Mouse (Mus musculus): ENCODE data around the gene Pcif1. TPM values are rescaled to one million over a fixed set of nuclear protein-coding genes. Genes with fewer than 3 reads are reported as not detected.

The Pcif1 gene
- total RNA-seq, 2 experiments from 2014 or later, result 40.6 to 46.1 TPM

DNA sequence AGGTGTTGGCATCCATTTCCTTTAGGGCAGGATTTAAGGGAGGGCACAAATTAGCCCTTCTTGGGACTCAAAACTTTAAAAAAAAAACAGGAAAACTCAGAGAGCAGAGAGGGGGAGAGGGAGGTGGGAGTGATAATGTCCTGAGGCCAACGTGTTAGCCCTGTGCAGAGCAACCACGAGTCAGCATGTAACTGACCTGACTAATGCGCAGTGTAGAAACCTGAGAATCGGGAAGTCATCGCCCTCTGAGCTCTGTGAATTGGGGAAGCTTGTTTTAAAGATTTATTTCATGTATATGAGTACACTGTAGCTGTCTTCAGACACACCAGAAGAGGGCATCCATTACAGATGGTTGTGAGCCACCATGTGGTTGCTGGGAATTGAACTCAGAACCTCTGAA lies 37.7 kb downstream of the Pcif1 start:
- DNase-seq (ENCODE audit: low spot score in 2 of 2), result no peak

DNA sequence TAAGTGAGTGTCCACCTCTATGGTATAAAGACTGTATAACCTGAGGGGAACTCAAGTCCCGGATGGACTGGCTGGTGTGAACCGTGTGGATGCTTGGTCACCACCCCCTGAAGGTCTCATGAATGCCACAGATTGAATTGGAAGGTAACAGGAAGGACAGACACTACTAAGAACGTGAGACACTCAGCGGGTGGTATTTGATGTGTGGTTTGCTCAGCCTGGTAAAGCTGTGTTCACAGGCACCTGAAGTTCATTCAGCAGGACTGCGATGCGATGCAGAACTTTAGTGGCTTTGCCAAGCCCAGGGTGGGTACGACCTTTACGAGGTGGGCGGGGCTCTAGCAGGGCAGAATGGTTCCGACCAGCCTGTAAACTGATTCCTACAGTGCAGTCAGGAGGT lies 38.3 kb downstream of the Pcif1 start:
- DNase-seq (ENCODE audit: low spot score in 2 of 2), result no peak

DNA sequence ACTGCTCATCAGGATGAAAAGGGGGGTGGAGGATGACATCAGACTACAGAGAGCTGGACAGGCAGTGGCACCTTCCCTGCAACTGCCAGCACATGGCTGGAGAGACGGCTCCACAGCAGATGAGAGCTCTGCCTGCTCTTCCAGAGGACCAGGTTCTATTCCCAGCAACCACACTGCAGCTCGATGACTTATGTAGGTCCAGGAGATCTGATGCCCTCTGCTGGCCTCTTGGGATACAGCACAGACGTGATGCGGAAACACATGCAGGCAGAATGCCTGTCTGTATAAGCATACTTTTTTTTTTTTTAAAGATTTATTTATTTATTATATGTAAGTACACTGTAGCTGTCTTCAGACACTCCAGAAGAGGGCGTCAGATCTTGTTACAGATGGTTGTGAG lies 39.2 kb downstream of the Pcif1 start:
- no peak for DNase-seq (ENCODE audit: low spot score in 2 of 2)

DNA sequence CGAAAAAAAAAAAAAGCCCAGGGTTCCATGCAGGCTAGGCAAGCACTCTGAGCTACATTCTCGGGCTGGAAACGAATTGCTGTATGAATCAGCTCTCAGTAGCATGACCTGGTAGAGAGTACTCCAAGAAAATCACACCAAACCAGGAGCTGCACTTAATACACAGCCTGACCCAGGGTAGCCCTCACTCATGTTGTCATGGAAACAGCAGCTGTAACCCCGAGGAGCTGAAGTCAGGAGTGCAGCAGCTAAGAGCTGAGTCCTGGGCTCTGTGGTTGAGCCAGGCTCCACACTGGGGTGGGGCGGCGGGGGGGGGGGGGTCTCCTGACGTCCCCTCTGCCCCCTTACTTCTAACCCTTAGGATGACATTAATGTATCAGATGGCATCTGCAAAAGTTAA lies 42.9 kb downstream of the Pcif1 start:
- DNase-seq (ENCODE audit: low spot score in 2 of 2), result no peak

DNA sequence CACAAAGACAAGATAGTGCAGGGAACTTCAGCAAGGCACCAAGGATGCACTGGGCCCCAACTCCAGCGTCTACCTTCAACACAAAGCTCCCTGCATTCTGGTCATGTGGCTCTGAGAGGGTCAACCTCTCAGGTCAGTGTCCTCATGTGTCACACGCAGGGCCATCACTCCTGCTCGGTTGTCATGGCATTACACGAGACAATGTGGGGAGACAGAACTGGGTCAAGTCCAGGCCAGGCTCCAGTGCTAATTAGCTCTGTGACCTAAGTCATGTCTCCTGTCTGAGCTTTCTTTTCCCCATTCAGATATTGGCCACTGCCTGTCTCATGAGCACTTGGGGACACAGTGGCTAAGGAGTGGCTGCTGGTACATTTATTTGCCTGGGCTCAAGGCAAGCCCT lies 44.2 kb downstream of the Pcif1 start:
- no peak for DNase-seq (ENCODE audit: low spot score in 2 of 2)

DNA sequence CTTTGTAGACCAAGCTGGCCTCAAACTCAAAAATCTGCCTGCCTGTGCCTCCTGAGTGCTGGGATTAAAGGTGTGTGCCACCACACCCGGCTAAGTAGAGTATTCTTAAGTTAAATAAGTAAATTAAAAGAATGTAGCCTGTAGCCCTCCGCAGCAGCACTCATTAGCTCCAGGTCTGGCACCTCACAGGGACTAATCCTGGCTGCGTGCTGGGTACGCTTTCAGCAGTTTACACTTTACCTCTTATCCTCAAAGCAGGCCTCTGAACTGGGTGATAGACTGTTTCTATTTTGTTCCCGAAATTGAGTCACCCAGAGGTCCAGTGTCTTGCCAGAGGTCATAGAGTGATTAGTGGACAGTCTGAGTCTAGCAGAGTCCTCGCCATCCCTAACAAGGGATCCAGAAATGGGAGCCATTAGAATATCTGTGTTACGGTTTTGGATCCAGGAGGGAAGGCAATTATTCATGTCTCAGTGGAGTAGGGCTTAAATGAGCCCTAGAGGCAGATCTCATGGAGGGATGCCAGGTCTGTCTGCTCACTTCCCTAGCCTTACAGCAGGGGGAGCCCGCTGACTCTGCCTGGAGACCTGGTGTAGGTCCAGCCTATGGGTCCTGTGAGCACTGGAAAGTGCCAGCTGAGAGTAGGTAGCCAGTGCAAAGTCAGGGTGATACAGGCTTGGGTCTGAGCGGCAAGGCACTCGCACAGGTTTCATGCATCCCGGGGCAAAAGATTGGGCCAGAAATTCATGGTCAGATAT lies 45.2 kb downstream of the Pcif1 start:
- DNase-seq (ENCODE audit: low spot score in 2 of 2), result peak; percentile 90 to 93

DNA sequence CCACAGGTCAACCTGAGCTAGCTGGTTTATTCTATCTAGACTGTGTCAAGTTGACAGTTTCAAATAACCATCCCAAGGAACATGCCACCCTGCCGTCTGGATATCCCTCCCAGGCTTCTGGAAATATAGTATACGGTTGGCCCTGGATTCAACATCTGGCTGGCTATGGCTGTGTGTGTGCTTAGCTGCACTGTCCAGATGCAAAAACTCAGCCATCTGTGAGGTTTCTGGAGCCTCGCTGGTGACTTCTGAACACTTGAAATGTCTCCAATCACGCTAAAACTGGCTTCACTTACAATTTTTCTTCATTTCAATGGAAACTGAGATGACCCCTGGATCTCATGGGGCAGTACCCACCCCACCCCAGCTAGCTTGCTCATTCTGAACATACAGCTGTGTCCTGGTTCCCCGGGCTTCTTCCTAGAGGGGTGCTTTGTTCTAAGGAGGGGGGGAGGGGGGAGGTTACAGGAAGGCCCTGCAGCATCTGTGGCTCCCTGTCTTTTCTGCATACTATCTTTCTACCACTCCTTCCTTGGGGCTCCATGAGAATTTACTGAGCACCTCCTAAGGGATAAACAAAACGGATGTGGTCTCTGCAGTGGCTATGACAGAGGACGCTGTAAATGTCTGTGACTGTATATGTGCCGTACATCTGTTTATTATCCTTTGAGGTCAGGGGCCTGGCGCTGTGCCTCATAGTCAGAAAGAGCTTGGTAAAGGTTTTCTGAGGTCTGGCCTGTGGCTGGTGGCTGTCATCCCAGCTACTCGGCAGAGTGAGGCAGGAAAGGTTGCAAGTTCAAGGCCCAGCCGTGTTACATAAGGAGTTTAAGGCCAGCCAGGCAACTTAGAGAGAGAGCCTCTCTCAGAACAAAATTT lies 51.8 kb downstream of the Pcif1 start:
- DNase-seq (ENCODE audit: low spot score in 2 of 2), result no peak

DNA sequence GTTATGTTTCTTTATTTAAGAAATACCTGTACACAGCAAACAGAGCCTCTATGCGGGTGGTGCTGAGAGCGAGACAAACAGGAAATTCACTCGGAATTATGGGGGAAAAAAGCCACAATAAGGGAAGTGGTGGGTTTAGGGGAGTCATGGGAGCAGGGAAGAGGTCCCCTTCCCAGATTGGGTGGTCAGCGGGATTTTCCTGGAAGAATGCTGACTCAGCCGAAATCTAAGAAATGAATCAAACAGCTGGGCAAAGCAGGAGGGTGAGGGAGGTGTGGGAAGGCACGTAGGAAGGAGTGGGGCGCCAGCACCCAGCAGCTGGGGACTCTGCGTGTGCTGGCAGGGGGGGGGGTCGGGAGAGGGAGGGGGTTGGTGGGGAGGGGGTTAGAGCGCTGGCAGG lies 54.4 kb downstream of the Pcif1 start:
- no peak for DNase-seq (ENCODE audit: low spot score in 2 of 2)

DNA sequence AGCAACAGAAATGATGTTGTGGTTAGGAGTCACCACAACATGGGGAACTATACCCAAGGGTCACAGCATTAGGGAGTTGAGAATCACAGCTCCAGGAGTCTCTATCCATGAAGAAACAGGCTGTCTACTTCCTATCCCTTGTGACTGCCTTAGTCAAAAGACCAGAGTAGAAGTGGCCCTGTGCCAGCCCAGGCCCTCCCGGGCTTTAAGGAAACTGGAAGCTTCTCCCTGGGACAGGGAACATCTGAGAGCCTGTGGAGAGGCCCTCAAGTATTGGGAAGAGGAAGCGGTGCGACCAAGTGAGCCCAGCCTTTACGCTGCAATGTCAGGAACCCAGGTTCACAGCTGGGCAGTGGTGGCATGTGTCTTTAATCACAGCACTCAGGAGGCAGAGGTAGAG lies 56.9 kb downstream of the Pcif1 start:
- no peak for DNase-seq (ENCODE audit: low spot score in 2 of 2)

DNA sequence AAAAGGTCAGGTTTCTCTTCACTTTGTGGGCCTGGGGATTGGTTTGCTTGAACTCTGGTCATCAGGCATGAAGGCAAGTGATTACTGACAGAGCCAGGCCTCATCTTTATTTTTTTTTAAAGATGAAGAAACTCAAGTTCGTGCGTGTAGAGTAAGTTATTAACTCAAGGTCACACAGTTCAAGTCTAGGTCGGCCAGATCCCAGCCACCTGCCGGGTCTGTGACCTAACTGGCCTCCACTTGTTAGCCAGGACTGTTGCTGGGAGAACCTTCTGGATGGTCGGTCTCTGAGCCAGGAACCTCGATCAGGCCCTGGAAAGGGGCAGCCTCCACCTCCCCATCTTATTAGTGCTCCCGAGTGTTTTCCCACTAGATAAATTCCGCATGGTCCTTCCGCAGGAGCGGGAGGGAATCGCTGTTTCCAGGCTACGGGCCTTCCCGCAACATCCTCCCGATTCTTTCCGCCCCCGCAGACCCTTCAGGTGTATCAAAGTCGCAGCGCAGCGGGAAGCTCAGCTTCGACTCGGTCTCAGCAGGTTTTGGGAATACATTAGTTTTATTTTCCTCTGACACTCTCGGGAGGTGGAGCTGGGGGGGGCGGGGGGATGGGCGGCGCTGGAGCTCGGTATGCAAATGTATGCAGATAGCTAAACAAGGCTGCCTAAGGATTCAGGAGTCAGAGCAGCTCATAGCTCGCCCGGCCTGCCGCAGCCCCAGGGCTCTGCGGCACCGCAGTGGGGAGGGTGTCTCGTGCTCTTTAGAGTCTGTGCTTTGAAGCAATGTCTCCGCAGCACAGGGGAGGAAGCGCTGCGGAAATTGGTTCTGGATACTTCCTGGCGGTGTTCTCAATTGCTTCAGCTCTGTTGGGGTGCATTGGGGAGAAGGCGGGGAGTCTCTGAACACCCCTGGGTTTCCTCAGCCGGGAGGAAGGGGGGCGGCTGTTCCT lies 59.3 kb downstream of the Pcif1 start:
- DNase-seq (ENCODE audit: low spot score in 2 of 2), result peak; percentile 43 to 76

DNA sequence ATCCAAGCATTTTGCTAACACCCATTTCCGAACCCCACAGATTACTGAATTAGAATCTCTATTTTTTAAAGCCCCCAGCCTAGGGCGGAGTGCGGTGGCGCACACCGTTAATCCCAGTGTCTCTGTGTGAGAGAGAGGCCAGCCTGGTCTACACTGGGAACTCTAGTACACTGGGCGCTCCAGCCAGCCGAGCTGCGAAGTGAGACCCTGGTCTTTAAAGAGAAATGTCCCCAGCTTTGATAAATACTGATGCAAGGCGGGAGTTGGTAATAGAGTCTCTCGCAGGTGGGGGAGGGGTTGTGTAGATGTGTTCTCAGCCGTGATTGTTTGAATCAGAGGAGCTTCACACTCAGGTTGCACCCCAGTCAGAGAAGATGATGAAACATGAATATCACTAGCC lies 60.0 kb downstream of the Pcif1 start:
- DNase-seq (ENCODE audit: low spot score in 2 of 2), result peak in 1 of 2 experiments; percentile 24

DNA sequence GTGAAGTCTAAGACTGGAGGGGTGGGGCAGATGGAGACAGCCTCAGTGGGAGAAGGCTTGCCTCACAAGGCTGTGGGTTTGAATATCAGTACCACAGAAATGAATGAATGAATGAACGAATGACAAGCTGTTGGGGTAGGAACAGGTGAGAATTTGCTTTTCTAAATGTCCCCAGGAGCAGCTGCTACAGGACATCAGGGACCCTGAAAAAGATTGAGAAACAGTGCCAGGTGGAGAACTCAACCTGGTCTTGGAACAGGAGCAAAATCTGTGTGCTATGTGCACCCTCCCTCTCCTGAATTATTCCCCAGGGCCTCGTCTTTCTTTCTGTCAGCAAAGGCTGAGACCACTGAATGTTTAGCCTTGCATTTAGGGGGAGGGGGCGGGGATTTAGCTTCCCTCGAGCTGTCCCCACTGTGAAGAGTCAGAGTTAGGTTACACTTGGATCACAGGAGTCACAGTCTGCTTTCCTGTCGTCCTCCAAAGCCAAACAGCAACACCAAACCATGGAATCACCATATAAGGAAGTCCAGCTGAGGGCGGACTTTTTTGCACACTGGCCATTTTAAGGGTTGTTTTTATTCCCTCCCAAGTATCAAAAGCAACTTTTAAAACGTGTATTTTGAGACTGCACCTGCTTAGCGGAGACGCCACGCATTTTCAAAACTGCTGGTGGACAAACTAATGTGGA lies 61.2 kb downstream of the Pcif1 start, which contains the start of gene Mmp9:
Gene Mmp9, plus strand, starts transcription at position 641 of the 691 bp plus-strand sequence.
- DNase-seq (ENCODE audit: low spot score in 2 of 2), result no peak

DNA sequence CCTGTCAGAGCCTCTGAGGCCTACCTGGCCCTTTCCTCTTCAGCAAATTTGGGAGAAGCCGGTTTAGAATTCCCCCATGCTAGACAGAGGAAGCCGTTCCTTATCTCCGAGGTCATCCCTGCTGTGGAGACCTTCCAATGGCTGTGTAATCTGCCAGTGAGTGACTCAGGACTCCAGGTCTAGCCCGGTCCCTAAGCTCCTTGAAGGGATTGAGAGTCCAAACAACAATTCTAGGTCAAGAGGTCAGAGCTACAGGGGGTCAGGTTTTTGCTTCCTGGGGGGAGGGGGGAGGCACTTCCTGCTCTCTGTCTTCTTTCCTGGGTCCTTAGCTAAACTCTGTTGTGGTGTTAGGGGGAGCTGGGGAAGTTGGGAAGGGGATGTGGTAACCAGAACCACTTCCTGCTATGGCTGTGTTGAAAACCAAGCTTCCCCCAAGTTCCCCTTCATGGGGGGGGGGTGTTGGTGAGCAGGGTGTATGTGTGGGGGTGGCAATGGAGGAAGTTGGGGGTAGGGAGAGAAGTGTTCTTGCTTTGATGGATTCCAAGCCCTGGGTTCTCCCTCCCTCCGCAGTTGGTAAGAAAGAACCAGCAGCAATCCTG lies 63.7 kb downstream of the Pcif1 start:
- no peak for DNase-seq (ENCODE audit: low spot score in 2 of 2)

Other genes with a start within 250 kb of the Pcif1 start
- gene Wfdc16, start 240.5 kb upstream of the Pcif1 start, total RNA-seq (2021), result not detected
- gene Wfdc10, start 223.3 kb upstream of the Pcif1 start, total RNA-seq (2021), result not detected
- gene Wfdc9, start 222.7 kb upstream of the Pcif1 start, total RNA-seq (2021), result not detected
- not detected for gene Wfdc11, start 205.2 kb upstream of the Pcif1 start, total RNA-seq (2021)
- not detected for gene Wfdc13, start 194.2 kb upstream of the Pcif1 start, total RNA-seq (2021)
- not detected for gene Spint4, start 180.8 kb upstream of the Pcif1 start, total RNA-seq (2021)
- not detected for gene Spint5, start 164.0 kb upstream of the Pcif1 start, total RNA-seq (2021)
- gene Wfdc3, start 133.4 kb upstream of the Pcif1 start, total RNA-seq (2021), result 1 to 10 TPM; 1.3 to 1.5 TPM
- 10 to 100 TPM; 34.5 to 37.5 TPM for gene Dnttip1, start 133.3 kb upstream of the Pcif1 start, total RNA-seq (2021)
- gene Ube2c, start 109.4 kb upstream of the Pcif1 start, total RNA-seq (2021), result not detected
- 1 to 10 TPM; 1.7 TPM for gene Tnnc2, start 99.3 kb upstream of the Pcif1 start, total RNA-seq (2021)
- 10 to 100 TPM; 52.9 to 57.0 TPM for gene Snx21, start 93.5 kb upstream of the Pcif1 start, total RNA-seq (2021)
- 10 to 100 TPM; 25.5 to 26.1 TPM for gene Acot8, start 74.4 kb upstream of the Pcif1 start, total RNA-seq (2021)
- gene Zswim3, start 74.2 kb upstream of the Pcif1 start, total RNA-seq (2021), result 10 to 100 TPM; 10.1 to 10.2 TPM
- gene Zswim1, start 56.6 kb upstream of the Pcif1 start, total RNA-seq (2021), result 10 to 100 TPM; 23.2 to 25.2 TPM
- gene Spata25, start 50.8 kb upstream of the Pcif1 start, total RNA-seq (2021), result not detected
- gene Ctsa, start 46.4 kb upstream of the Pcif1 start, total RNA-seq (2021), result 10 to 100 TPM; 93.1 to 93.6 TPM
- 1 to 10 TPM; 3.1 TPM for gene Neurl2, start 45.8 kb upstream of the Pcif1 start, total RNA-seq (2021)
- gene Pltp, start 21.6 kb upstream of the Pcif1 start, total RNA-seq (2021), result 10 to 100 TPM; 90.7 to 93.5 TPM
- gene Zfp335, start 32.5 kb downstream of the Pcif1 start, total RNA-seq (2021), result 10 to 100 TPM; 25.0 to 25.1 TPM
- gene Mmp9, start 61.5 kb downstream of the Pcif1 start, total RNA-seq (2021), result 1 to 10 TPM; 2.0 to 2.1 TPM
- gene Slc12a5, start 81.5 kb downstream of the Pcif1 start, total RNA-seq (2021), result 100 to 1,000 TPM; 538 to 565 TPM
- gene Ncoa5, start 155.6 kb downstream of the Pcif1 start, total RNA-seq (2021), result 10 to 100 TPM; 53.4 to 56.8 TPM
- gene Cd40, start 176.3 kb downstream of the Pcif1 start, total RNA-seq (2021), result under 1 TPM; 0.44 to 0.80 TPM
- gene 1700025C18Rik, start 211.4 kb downstream of the Pcif1 start, total RNA-seq (2021), result not detected

Measured in left cerebral cortex, adult 18-20 months (tissue).